Mouse (Mus musculus) heart, embryonic 14.5 days (tissue): ENCODE data around the gene Pde11a. TPM values are rescaled to one million over a fixed set of nuclear protein-coding genes. Genes with fewer than 3 reads are reported as not detected.

Experiments
- ATAC-seq: fragments of 200-750 bp; cut with Nextera tagmentation; 2 replicates; pipeline ENCODE4 v1.8.0; 2017; ENCODE audit warnings: low read depth, moderate TSS enrichment; ENCODE audit not compliant: insufficient number of reproducible peaks, insufficient read depth, low FRiP score
- H3K27ac ChIP-seq, 2 experiments: fragments of 200-500 bp in 1 of 2; fragments of 300-500 bp in 1 of 2; sonication (generic) in 1 of 2; replicated peaks in 1 of 2; 2 replicates each; pipeline ENCODE4 v1.5.1; 2012 to 2014; ENCODE audit warnings: low read depth in 2 of 2, low read length in 2 of 2, control low read depth in 1 of 2, mild to moderate bottlenecking in 1 of 2, mixed read lengths in 1 of 2; ENCODE audit not compliant: control insufficient read depth in 1 of 2, insufficient read depth in 1 of 2
- H3K27me3 ChIP-seq: fragments of 300-500 bp; sonication (generic); 2 replicates; pipeline ENCODE4 v1.6.1; 2014; ENCODE audit warnings: mild to moderate bottlenecking, low read length, control low read depth; ENCODE audit not compliant: control insufficient read depth, insufficient read depth
- H3K36me3 ChIP-seq: fragments of 300-500 bp; sonication (generic); 2 replicates; pipeline ENCODE4 v1.6.1; 2014; ENCODE audit warnings: mild to moderate bottlenecking, control low read depth, low read length, mixed read lengths; ENCODE audit not compliant: control insufficient read depth, insufficient read depth
- H3K4me1 ChIP-seq, 2 experiments: fragments of 200-500 bp in 1 of 2; fragments of 300-500 bp in 1 of 2; sonication (generic) in 1 of 2; 2 replicates each; pipeline ENCODE4 v1.6.1; 2012 to 2014; ENCODE audit warnings: low read length in 2 of 2, control low read depth in 1 of 2, mixed read lengths in 1 of 2; ENCODE audit not compliant: control insufficient read depth in 2 of 2, insufficient read depth in 2 of 2
- H3K4me2 ChIP-seq: fragments of 300-500 bp; sonication (generic); 2 replicates; pipeline ENCODE4 v1.6.1; 2014; ENCODE audit warnings: mild to moderate bottlenecking, low read length
- H3K4me3 ChIP-seq, 2 experiments: fragments of 200-500 bp in 1 of 2; fragments of 300-500 bp in 1 of 2; sonication (generic) in 1 of 2; 2 replicates each; pipeline ENCODE4 v1.5.1; 2012 to 2014; ENCODE audit warnings: low read length in 2 of 2, mild to moderate bottlenecking in 2 of 2, control low read depth in 1 of 2, low read depth in 1 of 2, moderate library complexity in 1 of 2; ENCODE audit not compliant: control insufficient read depth in 1 of 2, insufficient read depth in 1 of 2
- H3K9ac ChIP-seq: fragments of 300-500 bp; sonication (generic); 2 replicates; pipeline ENCODE4 v1.6.1; 2014; ENCODE audit warnings: mild to moderate bottlenecking, low read length
- H3K9me3 ChIP-seq: fragments of 300-500 bp; sonication (generic); 2 replicates; pipeline ENCODE4 v1.6.1; 2016; ENCODE audit warnings: low read length, control low read depth; ENCODE audit not compliant: control insufficient read depth
- WGBS: fragments of 180-500 bp; shearing (Covaris S2); extraction: QIAGEN DNeasy Blood & Tissue Kit; methylation state at CpG from one replicate; pipeline ENCODE4 v1.1.7; 2014; 5-methylcytosine and 5-hydroxymethylcytosine counted together
- polyA plus RNA-seq: library from polyadenylated mRNA; unstranded; fragments of >200 nt; fragmentation: Nextera tagmentation; extraction: Ambion mirVana; gene quantifications from 2 replicates; pipeline ENCODE4 v1.2.1, GENCODE M21; 2014

The Pde11a gene
- polyA plus RNA-seq, 1 experiment from 2014 or later, result 0.08 TPM

- H3K9me3 ChIP-seq, result no peaks in the 10 kb centered on the region
- peak overlapping the region; percentile 56 for H3K9ac ChIP-seq
- H3K4me3 ChIP-seq, result peak overlapping the region in 1 of 2 experiments; percentile 12; a peak in 1 of 4 replicates
- peak overlapping the region; percentile 50 for H3K4me2 ChIP-seq
- peak overlapping the region; percentile 74 to 78 for H3K27ac ChIP-seq
- ATAC-seq, result no peak
- H3K36me3 ChIP-seq, result no peaks in the 10 kb centered on the region
- no peaks in the 10 kb centered on the region for H3K27me3 ChIP-seq
- H3K4me1 ChIP-seq, result peaks cover 12 to 23% of the 10 kb centered on the region in 2 experiments
- 31% methylated on average over 20 of the region's 20 CpGs for WGBS
Observed at GRCm38 (mm10) chr2:76029081-76029901, 309.3 kb downstream of the Pde11a start.

- H3K4me2 ChIP-seq, result no peak overlapping the region
- no peak overlapping the region for H3K4me3 ChIP-seq
- H3K27ac ChIP-seq, result no peak overlapping the region
- no peak overlapping the region for H3K9ac ChIP-seq
- H3K4me1 ChIP-seq, result no peaks in the 10 kb centered on the region
- WGBS, result 18% methylated on average over 7 of the region's 7 CpGs
- no peaks in the 10 kb centered on the region for H3K9me3 ChIP-seq
- H3K36me3 ChIP-seq, result no peaks in the 10 kb centered on the region
- no peak for ATAC-seq
- no peaks in the 10 kb centered on the region for H3K27me3 ChIP-seq
Observed at GRCm38 (mm10) chr2:76016890-76017289, 321.7 kb downstream of the Pde11a start.

GRCm38 (mm10) chr2:76016136-76016535, 322.4 kb downstream of the Pde11a start:
- H3K4me3 ChIP-seq, result no peak overlapping the region
- H3K9ac ChIP-seq, result no peak overlapping the region
- H3K4me2 ChIP-seq, result no peak overlapping the region
- H3K27ac ChIP-seq, result no peak overlapping the region
- no peaks in the 10 kb centered on the region for H3K27me3 ChIP-seq
- H3K4me1 ChIP-seq, result 0 out of 4 replicates have a peak, but pooled peaks cover 0 to 3% of the 10 kb centered on the region in 2 experiments
- no peaks in the 10 kb centered on the region for H3K9me3 ChIP-seq
- ATAC-seq, result no peak
- no peaks in the 10 kb centered on the region for H3K36me3 ChIP-seq
- WGBS, result 92% methylated on average over 8 of the region's 8 CpGs

- 90% methylated on average over 7 of the region's 7 CpGs for WGBS
- no peaks in the 10 kb centered on the region for H3K27me3 ChIP-seq
- ATAC-seq, result no peak
- peaks cover 2 to 4% of the 10 kb centered on the region in 2 experiments; a peak in 2 of 4 replicates for H3K4me1 ChIP-seq
- no peaks in the 10 kb centered on the region for H3K9me3 ChIP-seq
- H3K27ac ChIP-seq, result no peak overlapping the region
- no peak overlapping the region for H3K9ac ChIP-seq
- no peak overlapping the region for H3K4me3 ChIP-seq
- no peak overlapping the region for H3K4me2 ChIP-seq
- H3K36me3 ChIP-seq, result no peaks in the 10 kb centered on the region
Observed at GRCm38 (mm10) chr2:76015460-76015859, 323.1 kb downstream of the Pde11a start.

- Histone ChIP-seq H3K4me2 (no peak overlapping the region), H3K9me3 (no peaks in the 10 kb centered on the region), H3K4me1 (peaks cover 2 to 4% of the 10 kb centered on the region in 2 experiments; a peak in 2 of 4 replicates), H3K36me3 (no peaks in the 10 kb centered on the region), H3K27me3 (no peaks in the 10 kb centered on the region), H3K4me3 (no peak overlapping the region), H3K9ac (no peak overlapping the region), H3K27ac (no peak overlapping the region)
- WGBS, result 79% methylated on average over 3 of the region's 3 CpGs
- ATAC-seq, result no peak
Observed at GRCm38 (mm10) chr2:76014659-76015058, 323.9 kb downstream of the Pde11a start.

- no peak for ATAC-seq
- Histone ChIP-seq H3K4me2 (no peak overlapping the region), H3K27me3 (no peaks in the 10 kb centered on the region), H3K27ac (no peak overlapping the region), H3K9me3 (no peaks in the 10 kb centered on the region), H3K36me3 (no peaks in the 10 kb centered on the region), H3K4me3 (no peak overlapping the region), H3K9ac (no peak overlapping the region), H3K4me1 (peaks cover 1 to 2% of the 10 kb centered on the region in 2 experiments; a peak in 2 of 4 replicates)
- WGBS, result 25% methylated on average over 4 of the region's 4 CpGs
Observed at GRCm38 (mm10) chr2:76006194-76006593, 332.4 kb downstream of the Pde11a start.

- Histone ChIP-seq H3K4me3 (no peak overlapping the region), H3K9me3 (no peaks in the 10 kb centered on the region), H3K36me3 (no peaks in the 10 kb centered on the region), H3K27me3 (no peaks in the 10 kb centered on the region), H3K27ac (no peak overlapping the region), H3K4me2 (no peak overlapping the region), H3K9ac (no peak overlapping the region), H3K4me1 (peaks cover 13 to 16% of the 10 kb centered on the region in 2 experiments)
- 50% methylated on average over 9 of the region's 9 CpGs for WGBS
- ATAC-seq, result no peak
Observed at GRCm38 (mm10) chr2:76002899-76003298, 335.7 kb downstream of the Pde11a start.
